Mouse (Mus musculus) small intestine, adult 2 months (tissue): ENCODE results near the gene Map1b.

Experiments
- CTCF ChIP-seq: fragments of 200-500 bp; IDR thresholded peaks from 2 replicates; pipeline ENCODE4 v1.5.1; 2012; ENCODE audit warnings: low read depth, mild to moderate bottlenecking, control low read depth, inconsistent platforms, low read length, moderate library complexity, mixed read lengths; ENCODE audit not compliant: insufficient replicate concordance, insufficient read length; ENCODE audit errors: extremely low read depth
- POLR2A ChIP-seq: fragments of 200-500 bp; IDR thresholded peaks from 2 replicates; pipeline ENCODE4 v1.6.1; 2012; ENCODE audit warnings: low read depth, mild to moderate bottlenecking, control low read depth, inconsistent platforms, low read length, moderate library complexity

GRCm38 (mm10) chr13:99484905-99485304 is 31.4 kb downstream of the Map1b start:
- TF ChIP-seq CTCF (no peak), POLR2A (no peak)
